Mouse (Mus musculus): Measurements from ENCODE around the gene Cdk5r2. TPM values are rescaled to one million over a fixed set of nuclear protein-coding genes. Genes with fewer than 3 reads are reported as not detected.
A peak's percentile ranks its signal among the peaks of the same experiment; 100 is the strongest.

The Cdk5r2 gene
- not detected in 2 replicates for polyA plus RNA-seq (2012; rRNA removed)

GRCm38 (mm10) chr1:74854306-74855056 lies at the start of gene Cdk5r2:
TSS of gene Cdk5r2 (plus strand) at chr1:74854934.
- peak; percentile 33 to 66 for DNase-seq (ENCODE audit: low read depth in 1 of 2, low spot score in 2 of 2)
- Histone ChIP-seq H3K4me1 (ENCODE audit: control insufficient read depth, insufficient read depth, insufficient read length) (peaks cover 16% of the 10 kb centered on the region), H3K27ac (ENCODE audit: insufficient read depth, low read length) (no peak within 1 kb of the TSS), H3K27me3 (ENCODE audit: control insufficient read depth, insufficient read depth, low read length) (peaks cover 37% of the 10 kb centered on the region), H3K4me3 (ENCODE audit: extremely low read depth, insufficient read depth, insufficient read length) (peak within 1 kb of the TSS; percentile 41; the same call in 1 of the 2 replicates), H3K36me3 (ENCODE audit: control insufficient read depth, insufficient read depth, low read length) (no peaks in the 10 kb centered on the region)
- WGBS, result 5% methylated on average over 39 of the region's 39 CpGs
- TF ChIP-seq POLR2A (IDR thresholded peaks at IDR 0.05; ENCODE audit: low read depth, low read length) (no peak), CTCF (IDR thresholded peaks at IDR 0.05; ENCODE audit: extremely low read depth, insufficient read depth, insufficient read length, insufficient replicate concordance) (no peak)

GRCm38 (mm10) chr1:74805340-74805835 lies 49.3 kb upstream of the Cdk5r2 start:
- WGBS, result 36% methylated on average over 4 of the region's 4 CpGs
- Histone ChIP-seq H3K36me3 (ENCODE audit: control insufficient read depth, insufficient read depth, low read length) (no peaks in the 10 kb centered on the region), H3K4me1 (ENCODE audit: control insufficient read depth, insufficient read depth, insufficient read length) (peaks cover 48% of the 10 kb centered on the region), H3K27me3 (ENCODE audit: control insufficient read depth, insufficient read depth, low read length) (peaks cover 16% of the 10 kb centered on the region), H3K27ac (ENCODE audit: insufficient read depth, low read length) (no peak overlapping the region), H3K4me3 (ENCODE audit: extremely low read depth, insufficient read depth, insufficient read length) (no peak overlapping the region)
- TF ChIP-seq CTCF (IDR thresholded peaks at IDR 0.05; ENCODE audit: extremely low read depth, insufficient read depth, insufficient read length, insufficient replicate concordance) (no peak), POLR2A (IDR thresholded peaks at IDR 0.05; ENCODE audit: low read depth, low read length) (no peak)
- no peak for DNase-seq (ENCODE audit: low read depth in 1 of 2, low spot score in 2 of 2)

GRCm38 (mm10) chr1:74805843-74806242 lies 48.9 kb upstream of the Cdk5r2 start:
- H3K36me3 ChIP-seq (ENCODE audit: control insufficient read depth, insufficient read depth, low read length), result no peaks in the 10 kb centered on the region
- peaks cover 44% of the 10 kb centered on the region for H3K4me1 ChIP-seq (ENCODE audit: control insufficient read depth, insufficient read depth, insufficient read length)
- no peak overlapping the region for H3K27ac ChIP-seq (ENCODE audit: insufficient read depth, low read length)
- WGBS, result 23% methylated on average over 5 of the region's 5 CpGs
- TF ChIP-seq POLR2A (IDR thresholded peaks at IDR 0.05; ENCODE audit: low read depth, low read length), result no peak
- no peak for TF ChIP-seq CTCF (IDR thresholded peaks at IDR 0.05; ENCODE audit: extremely low read depth, insufficient read depth, insufficient read length, insufficient replicate concordance)
- peaks cover 16% of the 10 kb centered on the region for H3K27me3 ChIP-seq (ENCODE audit: control insufficient read depth, insufficient read depth, low read length)
- H3K4me3 ChIP-seq (ENCODE audit: extremely low read depth, insufficient read depth, insufficient read length), result no peak overlapping the region
- no peak for DNase-seq (ENCODE audit: low read depth in 1 of 2, low spot score in 2 of 2)

GRCm38 (mm10) chr1:74806360-74807311 lies 48.1 kb upstream of the Cdk5r2 start:
- TF ChIP-seq POLR2A (IDR thresholded peaks at IDR 0.05; ENCODE audit: low read depth, low read length) (no peak), CTCF (IDR thresholded peaks at IDR 0.05; ENCODE audit: extremely low read depth, insufficient read depth, insufficient read length, insufficient replicate concordance) (0 out of 2 replicates have a peak, but pooled peaks have one; percentile 6)
- Histone ChIP-seq H3K36me3 (ENCODE audit: control insufficient read depth, insufficient read depth, low read length) (no peaks in the 10 kb centered on the region), H3K4me3 (ENCODE audit: extremely low read depth, insufficient read depth, insufficient read length) (peak overlapping the region; percentile 42; the same call in 1 of the 2 replicates), H3K27me3 (ENCODE audit: control insufficient read depth, insufficient read depth, low read length) (peaks cover 16% of the 10 kb centered on the region), H3K4me1 (ENCODE audit: control insufficient read depth, insufficient read depth, insufficient read length) (peaks cover 40% of the 10 kb centered on the region), H3K27ac (ENCODE audit: insufficient read depth, low read length) (no peak overlapping the region)
- WGBS, result under 1% methylated on average over 37 of the region's 38 CpGs
- DNase-seq (ENCODE audit: low read depth in 1 of 2, low spot score in 2 of 2), result peak; percentile 43 to 52

GRCm38 (mm10) chr1:74807551-74808071 lies 47.1 kb upstream of the Cdk5r2 start:
- 19% methylated on average over 23 of the region's 23 CpGs for WGBS
- TF ChIP-seq POLR2A (IDR thresholded peaks at IDR 0.05; ENCODE audit: low read depth, low read length) (no peak), CTCF (IDR thresholded peaks at IDR 0.05; ENCODE audit: extremely low read depth, insufficient read depth, insufficient read length, insufficient replicate concordance) (no peak)
- Histone ChIP-seq H3K27me3 (ENCODE audit: control insufficient read depth, insufficient read depth, low read length) (peaks cover 16% of the 10 kb centered on the region), H3K4me3 (ENCODE audit: extremely low read depth, insufficient read depth, insufficient read length) (no peak overlapping the region), H3K4me1 (ENCODE audit: control insufficient read depth, insufficient read depth, insufficient read length) (peaks cover 34% of the 10 kb centered on the region), H3K27ac (ENCODE audit: insufficient read depth, low read length) (no peak overlapping the region), H3K36me3 (ENCODE audit: control insufficient read depth, insufficient read depth, low read length) (no peaks in the 10 kb centered on the region)
- no peak for DNase-seq (ENCODE audit: low read depth in 1 of 2, low spot score in 2 of 2)

- Histone ChIP-seq H3K27me3 (ENCODE audit: control insufficient read depth, insufficient read depth, low read length) (peaks cover 16% of the 10 kb centered on the region), H3K4me3 (ENCODE audit: extremely low read depth, insufficient read depth, insufficient read length) (no peak overlapping the region), H3K27ac (ENCODE audit: insufficient read depth, low read length) (no peak overlapping the region), H3K36me3 (ENCODE audit: control insufficient read depth, insufficient read depth, low read length) (no peaks in the 10 kb centered on the region), H3K4me1 (ENCODE audit: control insufficient read depth, insufficient read depth, insufficient read length) (peaks cover 29% of the 10 kb centered on the region)
- TF ChIP-seq POLR2A (IDR thresholded peaks at IDR 0.05; ENCODE audit: low read depth, low read length) (no peak), CTCF (IDR thresholded peaks at IDR 0.05; ENCODE audit: extremely low read depth, insufficient read depth, insufficient read length, insufficient replicate concordance) (peak; percentile 93; the same call in 1 of the 2 replicates)
- 2% methylated on average over 16 of the region's 16 CpGs for WGBS
- DNase-seq (ENCODE audit: low read depth in 1 of 2, low spot score in 2 of 2), result peak; percentile 70 to 86
Measured at GRCm38 (mm10) chr1:74808078-74808477, 46.7 kb upstream of the Cdk5r2 start.
